ENCODE assay signal across 22 mouse cellular contexts in the genomic region with DNA sequence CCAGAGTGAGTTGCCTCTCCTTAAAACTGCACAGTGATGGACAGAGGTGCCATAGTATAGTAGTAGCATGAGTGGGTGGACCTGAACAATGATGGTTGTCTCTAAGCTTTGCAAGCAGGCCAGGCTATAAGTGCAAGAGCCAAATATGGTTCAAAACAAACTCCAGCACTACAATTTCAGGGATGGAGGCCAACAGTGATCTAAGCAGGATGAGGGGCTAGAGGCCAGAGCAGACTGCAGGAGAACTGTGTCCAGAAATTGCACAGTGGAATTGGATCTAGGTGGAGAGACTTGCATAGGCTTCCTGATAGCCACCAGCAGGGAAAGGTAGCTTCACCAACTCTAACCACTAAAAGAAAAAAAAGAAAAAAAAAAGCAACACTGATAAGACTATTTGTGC.
DNase-seq lines count a peak whose midpoint lies in the region; ATAC-seq and TF ChIP-seq lines count a peak whose summit lies in the region.
"Had no signal": no experiment of that assay in that cellular context is flagged by ENCODE, and none has a peak within 500 bp of the region (broad histone marks: within the 10 kb centered on the region; RNA-seq: fewer than 3 reads in every experiment).

No protein-coding gene starts in this region.

- DNase-seq in embryonic facial prominence, embryonic 14.5 days (ENCODE audit: low spot score) = peak; percentile 14
- DNase-seq in embryonic facial prominence, embryonic 10.5 days (ENCODE audit: low spot score) = no peak
- DNase-seq in heart, adult 9 months (ENCODE audit: low spot score in 2 of 2) = peak; percentile 6 to 27
- DNase-seq in lung, adult 2 months = no peak
- DNase-seq in urinary bladder, postnatal 14 days (ENCODE audit: low spot score) = peak; percentile 6
- DNase-seq in urinary bladder, postnatal 10 days (ENCODE audit: low spot score) = no peak
- DNase-seq: adrenal gland, adult 8-10 months; cerebellum, adult 8-10 months; kidney, adult 18-20 months; kidney, postnatal 36 days; layer of hippocampus, adult 9-11 months; thymus, postnatal 36 days had no signal

- no peak overlapping the region for H3K4me3 ChIP-seq in embryonic facial prominence, embryonic 14.5 days (ENCODE audit: low read depth, low read length)
- H3K4me3 ChIP-seq in embryonic facial prominence, embryonic 10.5 days = no peak overlapping the region
- H3K4me3 ChIP-seq in heart, embryonic 12.5 days = no peak overlapping the region
- H3K4me3 ChIP-seq in lung, embryonic 16.5 days (ENCODE audit: low read length) = no peak overlapping the region
- no peak overlapping the region for H3K4me3 ChIP-seq in lung, adult 2 months (replicated peaks; ENCODE audit: extremely low read depth, low read depth, low read length)
- H3K4me3 ChIP-seq: forebrain, embryonic 13.5 days; heart, embryonic 13.5 days; hindbrain, embryonic 12.5 days; limb, embryonic 13.5 days; midbrain, embryonic 13.5 days; neural tube, embryonic 13.5 days had no signal

- H3K27ac ChIP-seq in embryonic facial prominence, embryonic 14.5 days (replicated peaks; ENCODE audit: low read depth, low read length) = no peak overlapping the region
- H3K27ac ChIP-seq in embryonic facial prominence, embryonic 10.5 days (replicated peaks) = no peak overlapping the region
- H3K27ac ChIP-seq in heart, embryonic 12.5 days (ENCODE audit: poor library complexity, severe bottlenecking) = no peak overlapping the region
- H3K27ac ChIP-seq in lung, embryonic 16.5 days (ENCODE audit: low read length) = no peak overlapping the region
- H3K27ac ChIP-seq: forebrain, embryonic 13.5 days; heart, embryonic 13.5 days; hindbrain, embryonic 12.5 days; limb, embryonic 13.5 days; liver, embryonic 14.5 days; midbrain, embryonic 13.5 days; neural tube, embryonic 13.5 days had no signal

- TF ChIP-seq POLR2A in lung, adult 2 months (IDR thresholded peaks at IDR 0.05; ENCODE audit: borderline replicate concordance, extremely low read depth, low read depth, low read length) = no peak

- no peaks in the 10 kb centered on the region for H3K4me1 ChIP-seq in embryonic facial prominence, embryonic 14.5 days (ENCODE audit: control insufficient read depth, insufficient read depth, low read length)
- H3K4me1 ChIP-seq in embryonic facial prominence, embryonic 10.5 days = no peaks in the 10 kb centered on the region
- H3K4me1 ChIP-seq in heart, embryonic 12.5 days (replicated peaks) = no peaks in the 10 kb centered on the region
- no peaks in the 10 kb centered on the region for H3K4me1 ChIP-seq in lung, embryonic 16.5 days (replicated peaks; ENCODE audit: control insufficient read depth, insufficient read depth, low read length)
- no peaks in the 10 kb centered on the region for H3K4me1 ChIP-seq in lung, adult 2 months (ENCODE audit: control insufficient read depth, insufficient read depth, low read length)
- H3K4me1 ChIP-seq: forebrain, embryonic 13.5 days; hindbrain, embryonic 12.5 days; limb, embryonic 13.5 days; midbrain, embryonic 13.5 days; neural tube, embryonic 13.5 days had no signal

- no peaks in the 10 kb centered on the region for H3K9me3 ChIP-seq in embryonic facial prominence, embryonic 14.5 days (ENCODE audit: control insufficient read depth, low read length)
- no peaks in the 10 kb centered on the region for H3K9me3 ChIP-seq in embryonic facial prominence, embryonic 10.5 days
- 0 out of 2 replicates have a peak, but pooled peaks cover 5% of the 10 kb centered on the region for H3K9me3 ChIP-seq in heart, embryonic 12.5 days (replicated peaks)
- H3K9me3 ChIP-seq in lung, embryonic 16.5 days (ENCODE audit: control insufficient read depth, low read length) = no peaks in the 10 kb centered on the region
- H3K9me3 ChIP-seq: forebrain, embryonic 13.5 days; heart, embryonic 13.5 days; hindbrain, embryonic 12.5 days; limb, embryonic 13.5 days; midbrain, embryonic 13.5 days; neural tube, embryonic 13.5 days had no signal

- no peak overlapping the region for H3K4me2 ChIP-seq in embryonic facial prominence, embryonic 14.5 days (ENCODE audit: low read depth, low read length)
- no peak overlapping the region for H3K4me2 ChIP-seq in heart, embryonic 12.5 days
- H3K4me2 ChIP-seq in lung, embryonic 16.5 days (ENCODE audit: low read depth, low read length) = no peak overlapping the region
- H3K4me2 ChIP-seq: forebrain, embryonic 13.5 days; heart, embryonic 13.5 days; hindbrain, embryonic 12.5 days; limb, embryonic 13.5 days; midbrain, embryonic 13.5 days; neural tube, embryonic 13.5 days had no signal

- H3K9ac ChIP-seq in embryonic facial prominence, embryonic 14.5 days (ENCODE audit: low read depth, low read length) = no peak overlapping the region
- no peak overlapping the region for H3K9ac ChIP-seq in heart, embryonic 12.5 days
- H3K9ac ChIP-seq in lung, embryonic 16.5 days (ENCODE audit: low read length) = no peak overlapping the region
- H3K9ac ChIP-seq: forebrain, embryonic 13.5 days; heart, embryonic 13.5 days; hindbrain, embryonic 12.5 days; limb, embryonic 13.5 days; liver, embryonic 14.5 days; midbrain, embryonic 13.5 days; neural tube, embryonic 13.5 days had no signal

- no peaks in the 10 kb centered on the region for H3K27me3 ChIP-seq in embryonic facial prominence, embryonic 14.5 days (replicated peaks; ENCODE audit: control insufficient read depth, insufficient read depth, low read length)
- H3K27me3 ChIP-seq in embryonic facial prominence, embryonic 10.5 days (replicated peaks; ENCODE audit: low read depth, poor library complexity, severe bottlenecking) = no peaks in the 10 kb centered on the region
- no peaks in the 10 kb centered on the region for H3K27me3 ChIP-seq in heart, embryonic 12.5 days (replicated peaks)
- H3K27me3 ChIP-seq in lung, embryonic 16.5 days (ENCODE audit: control insufficient read depth, insufficient read depth, low read depth, low read length) = no peaks in the 10 kb centered on the region
- H3K27me3 ChIP-seq: forebrain, embryonic 13.5 days; heart, embryonic 13.5 days; hindbrain, embryonic 12.5 days; limb, embryonic 13.5 days; midbrain, embryonic 13.5 days; neural tube, embryonic 13.5 days; Patski had no signal

- no peak for TF ChIP-seq CTCF in lung, adult 2 months (IDR thresholded peaks at IDR 0.05; ENCODE audit: insufficient read depth, low read length)

- ATAC-seq in embryonic facial prominence, embryonic 14.5 days (ENCODE audit: low read depth) = no peak
- no peak for ATAC-seq in heart, embryonic 12.5 days (ENCODE audit: insufficient number of reproducible peaks, low FRiP score)
- peak; percentile 49 for ATAC-seq in lung, embryonic 16.5 days (ENCODE audit: low read depth)
- ATAC-seq: forebrain, embryonic 13.5 days; midbrain, embryonic 13.5 days; Patski had no signal

- H3K36me3 ChIP-seq in embryonic facial prominence, embryonic 14.5 days (ENCODE audit: control insufficient read depth, insufficient read depth, low read length) = no peaks in the 10 kb centered on the region
- no peaks in the 10 kb centered on the region for H3K36me3 ChIP-seq in embryonic facial prominence, embryonic 10.5 days (replicated peaks)
- no peaks in the 10 kb centered on the region for H3K36me3 ChIP-seq in heart, embryonic 12.5 days
- no peaks in the 10 kb centered on the region for H3K36me3 ChIP-seq in lung, embryonic 16.5 days (ENCODE audit: control insufficient read depth, insufficient read depth, low read length)
- H3K36me3 ChIP-seq: heart, embryonic 13.5 days; hindbrain, embryonic 12.5 days; limb, embryonic 13.5 days; midbrain, embryonic 13.5 days; neural tube, embryonic 13.5 days had no signal

Comparison
In these comparisons a context has a peak if more than half of its experiments do, and no peak if none do; other contexts are left out.
1. DNase-seq: peak in embryonic facial prominence, embryonic 14.5 days (single experiment), heart, adult 9 months (2 of 2) and urinary bladder, postnatal 14 days (single experiment); none in embryonic facial prominence, embryonic 10.5 days (single experiment), lung, adult 2 months (single experiment) and urinary bladder, postnatal 10 days (single experiment).